Mouse (Mus musculus) liver, embryonic 13.5 days (tissue): ENCODE data around the gene Adprh. TPM values are rescaled to one million over a fixed set of nuclear protein-coding genes. Genes with fewer than 3 reads are reported as not detected.

Experiments
- ATAC-seq: fragments of 200-750 bp; cut with Nextera tagmentation; 2 replicates; pipeline ENCODE4 v1.8.0; 2017; ENCODE audit warnings: low read depth, mild to moderate bottlenecking, moderate number of reproducible peaks, moderate library complexity
- DNase-seq: peaks from one replicate; pipeline ENCODE4 v3.0.0; 2022
- H3K27ac ChIP-seq: fragments of 300-500 bp; sonication (generic); 2 replicates; pipeline ENCODE4 v1.5.1; 2015; ENCODE audit warnings: moderate library complexity, mild to moderate bottlenecking, inconsistent platforms
- H3K27me3 ChIP-seq: fragments of 300-500 bp; sonication (generic); 2 replicates; pipeline ENCODE4 v1.6.1; 2015; ENCODE audit warnings: mild to moderate bottlenecking, inconsistent platforms
- H3K36me3 ChIP-seq: fragments of 300-500 bp; sonication (generic); 2 replicates; pipeline ENCODE4 v1.6.1; 2015; ENCODE audit warnings: mild to moderate bottlenecking, inconsistent platforms
- H3K4me1 ChIP-seq: fragments of 300-500 bp; sonication (generic); replicated peaks from 2 replicates; pipeline ENCODE4 v1.6.1; 2015; ENCODE audit warnings: inconsistent platforms
- H3K4me2 ChIP-seq: fragments of 300-500 bp; sonication (generic); 2 replicates; pipeline ENCODE4 v1.6.1; 2015; ENCODE audit warnings: inconsistent platforms, mild to moderate bottlenecking, moderate library complexity
- H3K4me3 ChIP-seq: fragments of 300-500 bp; sonication (generic); replicated peaks from 2 replicates; pipeline ENCODE4 v1.5.1; 2015; ENCODE audit warnings: mild to moderate bottlenecking, inconsistent platforms
- H3K9ac ChIP-seq: fragments of 300-500 bp; sonication (generic); 2 replicates; pipeline ENCODE4 v1.6.1; 2015; ENCODE audit warnings: mild to moderate bottlenecking, inconsistent platforms
- H3K9me3 ChIP-seq: fragments of 300-500 bp; sonication (generic); replicated peaks from 2 replicates; pipeline ENCODE4 v1.6.1; 2016; ENCODE audit warnings: inconsistent platforms
- WGBS: fragments of 180-500 bp; shearing (Covaris S2); methylation state at CpG from one replicate; pipeline ENCODE4 v1.1.7; 2015; ENCODE audit not compliant: insufficient replicate concordance; 5-methylcytosine and 5-hydroxymethylcytosine counted together
- polyA plus RNA-seq: library from polyadenylated mRNA; unstranded; fragments of >200 nt; fragmentation: Nextera tagmentation; extraction: Ambion mirVana; gene quantifications from 2 replicates; pipeline ENCODE4 v1.2.1, GENCODE M21; 2015

Gene Adprh
- polyA plus RNA-seq, 1 experiment from 2014 or later, result 38.1 TPM

- ATAC-seq, result no peak
- 69% methylated on average over 1 of the region's 1 CpGs for WGBS
- no peaks in the 10 kb centered on the region for H3K4me1 ChIP-seq
- DNase-seq, result no peak
- H3K36me3 ChIP-seq, result peaks cover 3% of the 10 kb centered on the region
- no peaks in the 10 kb centered on the region for H3K27me3 ChIP-seq
- H3K9ac ChIP-seq, result no peak overlapping the region
- H3K27ac ChIP-seq, result no peak overlapping the region
- H3K9me3 ChIP-seq, result no peaks in the 10 kb centered on the region
- H3K4me3 ChIP-seq, result no peak overlapping the region
- no peak overlapping the region for H3K4me2 ChIP-seq
Measured at GRCm38 (mm10) chr16:38439190-38439589, 13.3 kb downstream of the Adprh start.

DNA sequence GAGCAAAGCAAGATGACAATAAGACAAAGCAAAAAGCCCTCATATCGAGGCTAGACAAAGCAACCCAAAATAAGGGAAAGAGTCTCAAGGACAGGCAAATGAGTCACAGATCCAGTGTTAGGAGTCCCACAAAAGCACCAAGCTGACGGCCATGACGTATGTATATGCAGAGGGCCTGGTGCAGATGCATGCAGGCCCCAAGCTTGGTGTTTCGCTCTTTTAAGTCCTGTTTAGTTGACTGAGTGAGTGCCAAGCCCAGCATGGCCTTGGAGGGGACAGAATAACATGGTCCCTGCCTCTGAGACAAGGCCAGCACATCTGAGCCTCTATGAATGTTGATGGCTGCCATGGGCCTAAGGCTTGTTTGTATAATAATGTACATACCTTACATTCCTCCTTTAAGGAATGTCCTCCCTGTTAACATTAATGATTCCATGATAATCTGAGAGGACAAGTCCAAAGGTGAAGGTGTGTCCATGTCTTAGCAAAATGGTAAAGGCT is 18.2 kb downstream of the Adprh start:
- Histone ChIP-seq H3K9me3 (no peaks in the 10 kb centered on the region), H3K4me2 (no peak overlapping the region), H3K4me3 (no peak overlapping the region), H3K27me3 (no peaks in the 10 kb centered on the region), H3K36me3 (no peaks in the 10 kb centered on the region), H3K27ac (no peak overlapping the region), H3K4me1 (peaks cover 16% of the 10 kb centered on the region; the same call in 1 of the 2 replicates), H3K9ac (no peak overlapping the region)
- 73% methylated on average over 4 of the region's 4 CpGs for WGBS
- DNase-seq, result no peak
- no peak for ATAC-seq

- Histone ChIP-seq H3K4me2 (no peak overlapping the region), H3K4me3 (no peak overlapping the region), H3K4me1 (peaks cover 16% of the 10 kb centered on the region; the same call in 1 of the 2 replicates), H3K27ac (no peak overlapping the region), H3K9me3 (no peaks in the 10 kb centered on the region), H3K27me3 (no peaks in the 10 kb centered on the region), H3K9ac (no peak overlapping the region), H3K36me3 (no peaks in the 10 kb centered on the region)
- no peak for DNase-seq
- WGBS, result 72% methylated on average over 8 of the region's 8 CpGs
- peak; percentile 20; the same call in 1 of the 2 replicates for ATAC-seq
Measured at GRCm38 (mm10) chr16:38433514-38433913, 19.0 kb downstream of the Adprh start.

DNA sequence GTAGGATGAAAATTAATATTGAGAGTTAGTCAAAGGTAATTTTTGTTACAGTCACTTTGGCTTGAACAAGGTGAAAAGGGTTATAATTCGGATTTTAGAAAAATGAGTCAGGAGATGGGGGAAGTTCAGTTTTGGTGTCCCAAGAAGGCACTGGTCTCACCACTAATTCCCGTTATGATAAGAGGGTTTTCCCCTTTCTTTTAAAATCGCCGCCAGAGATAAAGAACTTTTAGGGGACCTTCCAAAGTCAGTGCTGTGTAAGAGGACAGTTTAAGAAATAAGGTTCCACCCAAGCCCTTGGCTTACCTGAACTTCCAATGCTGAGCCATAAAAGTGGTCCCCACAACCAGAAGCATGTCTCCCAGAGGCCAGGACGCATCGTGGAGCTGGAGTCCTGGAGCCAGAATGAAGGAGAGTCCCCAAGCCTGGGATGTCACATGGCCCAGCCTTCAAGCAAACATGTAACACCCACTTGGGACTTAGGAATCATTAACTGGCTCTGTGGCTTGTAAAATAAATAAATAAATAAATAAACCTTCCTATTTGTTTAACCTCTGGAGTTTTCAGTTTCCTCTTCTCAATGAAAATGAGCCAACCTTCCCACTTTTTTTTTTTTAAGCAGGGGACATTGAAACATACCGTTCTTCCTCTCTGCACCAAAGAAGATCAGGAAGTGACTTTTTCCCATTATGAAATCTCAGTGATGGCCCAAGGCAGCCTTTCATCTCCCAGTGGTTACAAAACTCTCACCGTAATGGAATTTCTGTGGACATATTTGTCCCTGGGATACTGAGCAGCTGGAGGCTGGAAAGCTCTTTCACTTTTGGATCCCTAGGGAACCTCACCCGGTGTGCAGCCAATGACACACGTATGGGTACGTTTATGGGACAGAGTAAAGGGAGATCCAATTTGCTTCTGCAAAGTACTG is 19.7 kb downstream of the Adprh start, which contains the start of gene Pla1a:
Gene Pla1a, minus strand, starts transcription at position 648 of the 928 bp plus-strand sequence.
- H3K27me3 ChIP-seq, result no peaks in the 10 kb centered on the region
- H3K4me2 ChIP-seq, result peak within 1 kb of the TSS; percentile 41
- WGBS, result 56% methylated on average over 11 of the region's 11 CpGs
- no peaks in the 10 kb centered on the region for H3K36me3 ChIP-seq
- peaks cover 16% of the 10 kb centered on the region; the same call in 1 of the 2 replicates for H3K4me1 ChIP-seq
- 0 out of 2 replicates have a peak within 1 kb of the TSS, but pooled peaks have one; percentile 12 for H3K4me3 ChIP-seq
- no peaks in the 10 kb centered on the region for H3K9me3 ChIP-seq
- ATAC-seq, result peak; percentile 10; the same call in 1 of the 2 replicates
- no peak within 1 kb of the TSS for H3K9ac ChIP-seq
- H3K27ac ChIP-seq, result peak within 1 kb of the TSS; percentile 9; the same call in 1 of the 2 replicates
- no peak for DNase-seq

GRCm38 (mm10) chr16:38431446-38432185 is 20.9 kb downstream of the Adprh start:
- H3K9me3 ChIP-seq, result no peaks in the 10 kb centered on the region
- peak overlapping the region; percentile 41 for H3K4me2 ChIP-seq
- no peak for ATAC-seq
- H3K9ac ChIP-seq, result no peak overlapping the region
- H3K27me3 ChIP-seq, result no peaks in the 10 kb centered on the region
- 25% methylated on average over 13 of the region's 13 CpGs for WGBS
- no peaks in the 10 kb centered on the region for H3K36me3 ChIP-seq
- no peak for DNase-seq
- peak overlapping the region; percentile 9; the same call in 1 of the 2 replicates for H3K27ac ChIP-seq
- peaks cover 16% of the 10 kb centered on the region; the same call in 1 of the 2 replicates for H3K4me1 ChIP-seq
- 0 out of 2 replicates have a peak overlapping the region, but pooled peaks have one; percentile 12 for H3K4me3 ChIP-seq

DNA sequence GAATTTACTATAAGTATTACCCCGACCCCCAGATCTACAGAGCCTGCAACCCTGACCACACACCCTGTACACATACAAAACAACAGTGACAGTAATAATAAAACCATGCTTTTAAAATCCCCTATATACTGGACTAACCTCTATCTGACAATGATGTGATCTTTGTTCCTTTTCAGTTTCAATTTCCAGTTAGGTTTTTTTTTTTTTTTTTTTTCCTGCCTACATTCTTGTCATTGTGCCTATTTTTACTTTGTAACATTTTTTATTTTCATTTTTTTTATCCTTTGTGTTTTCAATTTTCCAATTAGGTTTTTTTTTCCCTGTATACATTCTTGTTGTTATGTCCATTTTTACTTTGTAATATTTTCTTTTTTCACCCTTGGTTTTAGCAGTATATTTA is 26.7 kb downstream of the Adprh start:
- Histone ChIP-seq H3K4me3 (no peak overlapping the region), H3K27me3 (no peaks in the 10 kb centered on the region), H3K4me2 (no peak overlapping the region), H3K9me3 (no peaks in the 10 kb centered on the region), H3K36me3 (no peaks in the 10 kb centered on the region; the same call in 1 of the 2 replicates), H3K27ac (no peak overlapping the region), H3K9ac (no peak overlapping the region), H3K4me1 (0 out of 2 replicates have a peak, but pooled peaks cover 3% of the 10 kb centered on the region)
- ATAC-seq (no peak), DNase-seq (no peak)
- 72% methylated on average over 1 of the region's 1 CpGs for WGBS

GRCm38 (mm10) chr16:38425374-38425773 is 27.1 kb downstream of the Adprh start:
- H3K4me3 ChIP-seq, result no peak overlapping the region
- WGBS, result 65% methylated on average over 2 of the region's 2 CpGs
- no peak for DNase-seq
- no peak overlapping the region for H3K4me2 ChIP-seq
- no peak for ATAC-seq
- no peaks in the 10 kb centered on the region; the same call in 1 of the 2 replicates for H3K36me3 ChIP-seq
- no peaks in the 10 kb centered on the region for H3K4me1 ChIP-seq
- H3K9ac ChIP-seq, result no peak overlapping the region
- no peak overlapping the region for H3K27ac ChIP-seq
- no peaks in the 10 kb centered on the region for H3K9me3 ChIP-seq
- no peaks in the 10 kb centered on the region for H3K27me3 ChIP-seq

DNA sequence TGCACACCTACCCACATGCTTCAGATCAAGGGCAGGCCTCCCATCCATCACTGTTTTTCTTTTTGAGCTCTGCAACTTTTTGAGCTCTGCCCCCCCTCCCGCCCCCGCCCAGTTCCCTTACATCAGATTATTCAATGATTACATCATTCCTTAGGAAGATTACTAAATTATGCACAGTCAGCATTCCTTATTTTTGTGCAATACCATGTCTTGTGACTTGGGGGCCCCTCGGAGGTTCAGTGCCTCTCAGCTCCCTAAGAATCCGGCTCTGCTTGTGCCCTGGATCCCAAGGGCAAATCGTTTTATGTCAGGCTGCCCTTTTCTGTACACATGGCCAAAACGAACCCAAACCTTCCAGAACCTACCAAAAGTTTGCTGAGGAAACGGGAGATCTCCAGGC is 37.5 kb downstream of the Adprh start:
- Histone ChIP-seq H3K4me3 (no peak overlapping the region), H3K27me3 (no peaks in the 10 kb centered on the region), H3K4me2 (no peak overlapping the region), H3K9ac (no peak overlapping the region), H3K4me1 (no peaks in the 10 kb centered on the region), H3K9me3 (no peaks in the 10 kb centered on the region), H3K36me3 (no peaks in the 10 kb centered on the region), H3K27ac (no peak overlapping the region)
- WGBS, result 68% methylated on average over 7 of the region's 7 CpGs
- DNase-seq, result no peak
- ATAC-seq, result no peak

DNA sequence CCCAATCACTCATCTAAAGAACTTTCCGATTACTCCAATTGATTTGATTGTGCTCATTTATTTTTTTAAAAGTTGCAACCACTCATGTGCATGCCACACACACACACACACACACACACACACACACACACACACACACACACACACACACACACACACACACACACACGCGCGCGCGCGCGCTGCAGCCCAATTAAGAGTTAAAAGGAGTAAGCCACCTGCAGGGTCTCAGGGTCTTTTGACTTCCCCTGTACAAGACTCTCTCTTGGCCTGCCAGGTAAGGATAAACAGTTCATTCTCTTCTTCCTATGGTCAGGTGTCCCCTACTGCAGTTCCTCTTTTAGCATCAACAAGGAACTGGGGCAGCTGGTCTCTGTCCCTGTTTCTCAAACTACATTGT is 44.1 kb downstream of the Adprh start:
- H3K9ac ChIP-seq, result no peak overlapping the region
- no peaks in the 10 kb centered on the region for H3K36me3 ChIP-seq
- no peak for DNase-seq
- 96% methylated on average over 8 of the region's 8 CpGs for WGBS
- no peaks in the 10 kb centered on the region for H3K27me3 ChIP-seq
- ATAC-seq, result no peak
- H3K27ac ChIP-seq, result no peak overlapping the region
- no peak overlapping the region for H3K4me3 ChIP-seq
- no peaks in the 10 kb centered on the region for H3K9me3 ChIP-seq
- H3K4me2 ChIP-seq, result no peak overlapping the region
- H3K4me1 ChIP-seq, result peaks cover 23% of the 10 kb centered on the region

DNA sequence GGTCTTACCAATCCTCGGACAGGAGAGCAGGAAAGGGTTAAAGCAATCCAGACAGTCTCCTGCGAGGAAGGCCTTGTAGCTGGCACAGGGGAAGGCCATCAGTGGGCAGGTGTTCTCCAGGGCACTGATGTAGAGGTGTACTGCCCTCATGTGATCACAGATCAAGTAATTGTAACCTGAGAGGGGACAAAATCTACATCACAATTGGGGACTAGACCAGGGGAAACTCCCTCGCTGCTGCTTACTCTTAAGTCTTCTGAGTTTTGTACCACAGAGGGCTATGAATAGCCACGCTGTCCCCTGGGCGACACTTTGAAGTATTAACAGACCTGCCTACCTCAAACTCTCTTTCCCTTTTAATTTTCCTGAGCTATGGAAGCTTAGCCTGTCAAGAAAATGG is 44.9 kb downstream of the Adprh start:
- Histone ChIP-seq H3K27me3 (no peaks in the 10 kb centered on the region), H3K9ac (no peak overlapping the region)
- WGBS, result 51% methylated on average over 5 of the region's 5 CpGs

GRCm38 (mm10) chr16:38406708-38407107 is 45.8 kb downstream of the Adprh start:
- 69% methylated on average over 6 of the region's 6 CpGs for WGBS
- Histone ChIP-seq H3K27ac (0 out of 2 replicates have a peak overlapping the region, but pooled peaks have one; percentile 14), H3K4me2 (no peak overlapping the region), H3K4me3 (no peak overlapping the region), H3K9me3 (no peaks in the 10 kb centered on the region), H3K36me3 (no peaks in the 10 kb centered on the region), H3K4me1 (peaks cover 26% of the 10 kb centered on the region), H3K27me3 (no peaks in the 10 kb centered on the region), H3K9ac (no peak overlapping the region)
- ATAC-seq (no peak; the same call in 1 of the 2 replicates), DNase-seq (no peak)

More for the DNA sequence above, 44.9 kb downstream of the Adprh start:
- Histone ChIP-seq H3K4me1 (peaks cover 26% of the 10 kb centered on the region), H3K36me3 (no peaks in the 10 kb centered on the region), H3K27ac (no peak overlapping the region), H3K9me3 (no peaks in the 10 kb centered on the region), H3K4me2 (no peak overlapping the region), H3K4me3 (no peak overlapping the region)
- no peak for ATAC-seq
- DNase-seq, result no peak
